Mouse (Mus musculus) lung, postnatal 14 days (tissue): ENCODE results near the gene Calm1.
A peak's percentile ranks its signal among the peaks of the same experiment; 100 is the strongest.

Source experiments
- DNase-seq: peaks from one replicate; pipeline ENCODE4 v3.0.0; 2021

The Calm1 gene

GRCm38 (mm10) chr12:100226073-100226472, 26.8 kb downstream of the Calm1 start:
- DNase-seq, result no peak

DNA sequence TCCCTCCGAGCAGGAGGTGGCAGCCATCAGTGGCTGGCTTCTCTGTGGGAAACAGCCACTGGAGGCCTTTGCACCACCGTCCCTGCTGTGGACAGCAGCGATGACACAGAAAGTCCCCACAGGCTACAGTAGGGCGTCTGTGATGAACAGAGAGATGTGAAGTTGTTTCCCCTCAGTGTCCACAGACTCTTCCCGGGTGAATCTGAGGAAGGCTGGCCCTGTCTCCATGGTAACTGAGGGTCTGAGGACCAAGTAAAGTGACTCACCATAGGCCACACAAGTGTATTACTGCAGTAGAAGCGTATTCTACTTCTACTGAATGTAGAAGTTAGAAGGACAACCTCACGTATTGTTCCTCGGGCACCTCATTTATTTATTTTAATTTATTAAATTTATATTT, 27.4 kb downstream of the Calm1 start:
- no peak for DNase-seq

DNA sequence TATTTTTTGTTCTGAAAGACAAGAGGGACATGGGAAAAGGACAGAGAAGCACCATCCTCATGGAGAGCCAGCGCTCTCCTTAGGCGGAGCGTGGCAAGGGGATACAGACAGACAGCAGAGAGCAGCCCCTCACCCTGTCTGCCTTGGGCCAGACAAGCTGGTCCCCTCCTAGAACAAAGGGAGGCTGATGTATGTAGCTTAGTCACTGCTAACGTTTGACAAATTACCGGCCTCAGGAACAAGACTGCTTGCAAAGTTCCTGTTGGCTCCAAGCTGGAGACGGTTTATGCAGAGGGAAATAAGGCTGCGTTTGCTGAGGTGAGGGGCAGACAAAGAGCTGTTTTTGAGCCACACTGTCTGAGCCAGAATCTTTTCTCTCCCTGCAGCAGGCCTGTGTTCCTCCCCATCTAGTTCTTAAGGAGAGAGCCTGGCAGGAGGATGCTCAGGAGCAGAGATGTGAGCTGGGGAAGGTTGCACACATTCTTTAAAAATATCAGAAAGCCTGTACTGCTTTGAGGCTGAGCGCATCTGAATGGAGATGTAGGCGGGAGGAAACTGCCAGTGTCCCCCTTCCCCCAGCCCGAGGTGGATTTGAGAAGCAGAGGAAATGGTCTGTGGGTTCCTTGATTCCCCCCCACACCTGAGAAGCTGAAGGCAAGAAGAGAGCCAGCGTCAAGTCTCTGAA, 28.9 kb downstream of the Calm1 start:
- no peak for DNase-seq

GRCm38 (mm10) chr12:100234201-100234600, 35.0 kb downstream of the Calm1 start:
- no peak for DNase-seq

GRCm38 (mm10) chr12:100234919-100235318, 35.7 kb downstream of the Calm1 start:
- DNase-seq, result no peak

DNA sequence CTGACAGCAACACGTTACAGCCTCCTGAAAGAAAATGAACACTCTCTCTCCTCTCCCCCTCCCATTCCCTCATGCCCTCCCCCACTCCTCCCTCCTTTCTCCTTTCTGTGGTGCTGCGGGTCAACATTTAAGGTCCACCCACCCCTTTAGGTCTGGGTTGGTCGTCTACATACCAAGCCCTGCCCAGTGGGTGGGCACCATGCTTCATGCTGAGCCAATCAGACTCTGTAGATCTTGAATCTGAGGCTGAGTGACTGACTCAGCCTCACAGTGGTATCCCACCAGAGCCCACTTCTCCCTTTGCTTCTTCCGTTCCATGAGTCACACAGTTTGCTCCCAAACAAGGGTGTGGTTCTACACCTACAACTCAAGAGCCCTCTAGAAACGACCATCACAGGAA, 36.2 kb downstream of the Calm1 start:
- no peak for DNase-seq

- no peak for DNase-seq
These were observed 40.2 kb downstream of the Calm1 start for GRCm38 (mm10) chr12:100239404-100239803.

- peak; percentile 14 for DNase-seq
These were observed 40.6 kb downstream of the Calm1 start for GRCm38 (mm10) chr12:100239807-100240206.

GRCm38 (mm10) chr12:100241911-100242796, 42.9 kb downstream of the Calm1 start:
- peak; percentile 45 for DNase-seq

DNA sequence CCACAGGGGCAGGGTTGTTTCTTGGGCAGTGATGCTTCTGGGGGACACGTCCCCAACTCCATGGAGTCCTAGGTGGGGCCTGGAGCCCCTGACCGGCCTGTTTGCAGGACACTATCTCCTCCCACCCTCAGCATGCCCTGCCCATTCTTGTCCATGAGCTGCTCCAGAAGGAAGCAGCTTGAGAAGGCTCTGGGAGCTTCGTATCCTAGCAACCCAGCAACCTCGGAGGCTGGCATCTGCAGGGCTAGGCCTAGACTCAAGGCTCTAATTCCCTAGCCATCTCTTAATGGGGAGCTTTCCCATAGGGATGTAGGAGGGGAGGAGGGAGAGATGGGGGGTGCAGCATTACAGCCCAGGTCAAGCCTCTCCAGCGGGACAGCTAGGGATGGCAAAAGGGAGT, 45.3 kb downstream of the Calm1 start:
- DNase-seq, result no peak

DNA sequence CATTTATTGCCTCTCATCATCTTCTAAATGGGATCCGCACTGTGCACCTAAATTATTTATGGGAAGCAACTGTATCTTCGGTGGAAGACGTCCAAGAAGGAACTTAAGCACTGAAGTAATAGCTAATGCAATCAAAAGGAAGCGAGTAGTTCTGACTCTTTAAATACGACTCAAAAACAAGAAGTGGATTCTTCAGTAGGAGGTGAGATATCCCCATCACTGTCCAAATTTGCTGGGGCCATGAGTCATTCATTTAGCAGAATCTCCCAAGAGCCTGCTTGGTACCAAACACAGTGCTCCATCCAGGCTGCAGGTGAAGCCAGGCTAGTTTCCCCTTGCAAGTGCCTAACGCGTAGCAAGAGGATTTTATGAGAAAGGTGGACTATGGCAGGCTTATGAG, 49.9 kb downstream of the Calm1 start:
- no peak for DNase-seq

- no peak for DNase-seq
These were observed 55.2 kb downstream of the Calm1 start for GRCm38 (mm10) chr12:100254471-100254870.

DNA sequence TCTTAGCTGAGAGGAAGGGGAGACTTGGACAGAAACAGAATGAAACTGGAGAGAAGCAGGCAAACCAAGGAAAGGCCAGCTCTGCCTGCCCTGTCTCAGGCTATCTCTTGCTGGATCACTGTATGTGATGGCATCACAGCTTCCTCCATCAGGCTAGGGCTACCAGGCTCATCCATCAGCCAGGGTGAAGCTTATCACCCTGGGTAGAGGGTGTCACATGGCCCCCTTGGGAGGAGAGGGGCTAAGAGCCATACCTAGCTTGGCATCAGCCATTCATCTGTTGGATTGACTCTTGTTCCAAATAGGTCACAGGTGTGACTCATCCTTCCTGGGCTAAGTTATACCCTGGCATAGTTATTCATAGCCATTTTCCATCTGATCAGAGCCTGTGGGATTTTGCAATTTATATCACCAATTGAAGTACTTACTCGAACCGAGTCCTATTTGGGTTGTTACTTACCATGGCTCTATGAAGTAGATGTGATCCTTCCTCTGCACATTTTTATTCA, 56.3 kb downstream of the Calm1 start:
- no peak for DNase-seq

GRCm38 (mm10) chr12:100257779-100258178, 58.5 kb downstream of the Calm1 start:
- DNase-seq, result no peak
